Mouse (Mus musculus) hindbrain, embryonic 12.5 days (tissue): ENCODE results near the gene Olfr95. TPM values are rescaled to one million over a fixed set of nuclear protein-coding genes. Genes with fewer than 3 reads are reported as not detected.

Experiments
- ATAC-seq: fragments of 200-750 bp; cut with Nextera tagmentation; 2 replicates; pipeline ENCODE4 v1.8.0; 2017; ENCODE audit warnings: moderate TSS enrichment; ENCODE audit not compliant: low FRiP score
- H3K27ac ChIP-seq: fragments of 300-500 bp; sonication (generic); 2 replicates; pipeline ENCODE4 v1.5.1; 2016; ENCODE audit warnings: mild to moderate bottlenecking
- H3K27me3 ChIP-seq: fragments of 300-500 bp; sonication (generic); 2 replicates; pipeline ENCODE4 v1.6.1; 2016; ENCODE audit warnings: mild to moderate bottlenecking
- H3K36me3 ChIP-seq: fragments of 300-500 bp; sonication (generic); 2 replicates; pipeline ENCODE4 v1.6.1; 2016; ENCODE audit warnings: mild to moderate bottlenecking
- H3K4me1 ChIP-seq: fragments of 300-500 bp; sonication (generic); 2 replicates; pipeline ENCODE4 v1.6.1; 2016
- H3K4me2 ChIP-seq: fragments of 300-500 bp; sonication (generic); replicated peaks from 2 replicates; pipeline ENCODE4 v1.6.1; 2016; ENCODE audit warnings: mild to moderate bottlenecking
- H3K4me3 ChIP-seq: fragments of 300-500 bp; sonication (generic); 2 replicates; pipeline ENCODE4 v1.5.1; 2016; ENCODE audit warnings: mild to moderate bottlenecking
- H3K9ac ChIP-seq: fragments of 300-500 bp; sonication (generic); 2 replicates; pipeline ENCODE4 v1.6.1; 2016; ENCODE audit warnings: mild to moderate bottlenecking, moderate library complexity
- H3K9me3 ChIP-seq: fragments of 300-500 bp; sonication (generic); replicated peaks from 2 replicates; pipeline ENCODE4 v1.6.1; 2016; ENCODE audit warnings: mild to moderate bottlenecking
- WGBS: fragments of 180-500 bp; shearing (Covaris S2); methylation state at CpG from one replicate; pipeline ENCODE4 v1.1.7; 2016; 5-methylcytosine and 5-hydroxymethylcytosine counted together
- polyA plus RNA-seq: library from polyadenylated mRNA; unstranded; fragments of >200 nt; fragmentation: Nextera tagmentation; extraction: Ambion mirVana; gene quantifications from 2 replicates; pipeline ENCODE4 v1.2.1, GENCODE M21; 2016

Gene Olfr95
- polyA plus RNA-seq, 1 experiment from 2014 or later: not detected

- H3K9me3 ChIP-seq: no peaks in the 10 kb centered on the region
- ATAC-seq: no peak
- peaks cover 4% of the 10 kb centered on the region for H3K4me1 ChIP-seq
- H3K4me2 ChIP-seq: no peak within 1 kb of the TSS
- H3K36me3 ChIP-seq: no peaks in the 10 kb centered on the region
- peaks cover 31% of the 10 kb centered on the region for H3K27me3 ChIP-seq
- H3K9ac ChIP-seq: no peak within 1 kb of the TSS
- 84% methylated on average over 2 of the region's 2 CpGs for WGBS
- no peak within 1 kb of the TSS for H3K4me3 ChIP-seq
- H3K27ac ChIP-seq: no peak within 1 kb of the TSS
Observed at GRCm38 (mm10) chr17:37200894-37201293, 12.0 kb downstream of the Olfr95 start, which contains the start of gene Olfr94. Olfr94 (minus strand) TSS chr17:37200994.

GRCm38 (mm10) chr17:37196845-37197724 is 15.8 kb downstream of the Olfr95 start:
- H3K27ac ChIP-seq: no peak overlapping the region
- H3K9me3 ChIP-seq: no peaks in the 10 kb centered on the region
- H3K4me1 ChIP-seq: peaks cover 4% of the 10 kb centered on the region
- H3K27me3 ChIP-seq: peaks cover 34% of the 10 kb centered on the region
- WGBS: under 1% methylated on average over 77 of the region's 77 CpGs
- ATAC-seq: peak; percentile 91
- peak overlapping the region; percentile 66 for H3K4me3 ChIP-seq
- peak overlapping the region; percentile 95 for H3K4me2 ChIP-seq
- H3K36me3 ChIP-seq: no peaks in the 10 kb centered on the region
- peak overlapping the region; percentile 71 for H3K9ac ChIP-seq

- peaks cover 4% of the 10 kb centered on the region for H3K4me1 ChIP-seq
- H3K4me2 ChIP-seq: no peak overlapping the region
- peaks cover 31% of the 10 kb centered on the region for H3K27me3 ChIP-seq
- no peak overlapping the region for H3K4me3 ChIP-seq
- no peak overlapping the region for H3K27ac ChIP-seq
- ATAC-seq: no peak
- no peaks in the 10 kb centered on the region for H3K36me3 ChIP-seq
- no peaks in the 10 kb centered on the region for H3K9me3 ChIP-seq
- 96% methylated on average over 5 of the region's 5 CpGs for WGBS
- H3K9ac ChIP-seq: no peak overlapping the region
Observed at GRCm38 (mm10) chr17:37194782-37195181, 18.1 kb downstream of the Olfr95 start.

- H3K4me3 ChIP-seq: no peak within 1 kb of the TSS
- H3K27ac ChIP-seq: no peak within 1 kb of the TSS
- no peaks in the 10 kb centered on the region for H3K36me3 ChIP-seq
- no peaks in the 10 kb centered on the region for H3K9me3 ChIP-seq
- WGBS: 91% methylated on average over 2 of the region's 2 CpGs
- H3K27me3 ChIP-seq: peaks cover 31% of the 10 kb centered on the region
- H3K4me2 ChIP-seq: no peak within 1 kb of the TSS
- no peak for ATAC-seq
- peaks cover 4% of the 10 kb centered on the region for H3K4me1 ChIP-seq
- H3K9ac ChIP-seq: no peak within 1 kb of the TSS
Observed at GRCm38 (mm10) chr17:37193656-37194055, 19.3 kb downstream of the Olfr95 start, which contains the start of gene Ubd. Ubd (plus strand) TSS chr17:37193892.

GRCm38 (mm10) chr17:37193032-37193431 is 19.9 kb downstream of the Olfr95 start:
- H3K9ac ChIP-seq: no peak overlapping the region
- H3K27me3 ChIP-seq: peaks cover 25% of the 10 kb centered on the region
- H3K27ac ChIP-seq: no peak overlapping the region
- no peak overlapping the region for H3K4me3 ChIP-seq
- H3K4me2 ChIP-seq: no peak overlapping the region
- ATAC-seq: no peak
- H3K4me1 ChIP-seq: peaks cover 4% of the 10 kb centered on the region
- no peaks in the 10 kb centered on the region for H3K9me3 ChIP-seq
- H3K36me3 ChIP-seq: no peaks in the 10 kb centered on the region

- ATAC-seq: no peak
- H3K27me3 ChIP-seq: peaks cover 3% of the 10 kb centered on the region; the same call in 1 of the 2 replicates
- no peaks in the 10 kb centered on the region for H3K9me3 ChIP-seq
- H3K36me3 ChIP-seq: no peaks in the 10 kb centered on the region
- H3K9ac ChIP-seq: no peak overlapping the region
- H3K4me2 ChIP-seq: no peak overlapping the region
- no peaks in the 10 kb centered on the region for H3K4me1 ChIP-seq
- no peak overlapping the region for H3K27ac ChIP-seq
- no peak overlapping the region for H3K4me3 ChIP-seq
- 38% methylated on average over 2 of the region's 2 CpGs for WGBS
Observed at GRCm38 (mm10) chr17:37190711-37191110, 22.2 kb downstream of the Olfr95 start.

- no peak overlapping the region for H3K4me2 ChIP-seq
- H3K27ac ChIP-seq: no peak overlapping the region
- ATAC-seq: no peak
- H3K27me3 ChIP-seq: no peaks in the 10 kb centered on the region
- H3K4me1 ChIP-seq: no peaks in the 10 kb centered on the region
- no peaks in the 10 kb centered on the region for H3K9me3 ChIP-seq
- no peaks in the 10 kb centered on the region for H3K36me3 ChIP-seq
- no peak overlapping the region for H3K9ac ChIP-seq
- WGBS: 58% methylated on average over 6 of the region's 6 CpGs
- no peak overlapping the region for H3K4me3 ChIP-seq
Observed at GRCm38 (mm10) chr17:37185474-37185873, 27.4 kb downstream of the Olfr95 start.

- ATAC-seq: no peak
Observed at GRCm38 (mm10) chr17:37161394-37161793, 51.5 kb downstream of the Olfr95 start, which contains the start of gene Olfr93. Olfr93 (minus strand) TSS chr17:37161494.

More at GRCm38 (mm10) chr17:37161394-37161793, 51.5 kb downstream of the Olfr95 start, which contains the start of gene Olfr93:
- H3K4me1 ChIP-seq: no peaks in the 10 kb centered on the region
- H3K27ac ChIP-seq: no peak within 1 kb of the TSS
- no peak within 1 kb of the TSS for H3K9ac ChIP-seq
- no peaks in the 10 kb centered on the region for H3K9me3 ChIP-seq
- no peak within 1 kb of the TSS for H3K4me2 ChIP-seq
- no peak within 1 kb of the TSS for H3K4me3 ChIP-seq
- H3K27me3 ChIP-seq: no peaks in the 10 kb centered on the region
- H3K36me3 ChIP-seq: no peaks in the 10 kb centered on the region

Other genes with a start within 250 kb of the Olfr95 start
- gene 2410137M14Rik, start 231.9 kb downstream of the Olfr95 start, polyA plus RNA-seq: 0.50 TPM in 1 of 2 replicates, not detected in the other
- gene H2-M5, start 223.6 kb downstream of the Olfr95 start, polyA plus RNA-seq: 1.6 and 2.3 TPM in 2 replicates
- gene Zfp57, start 212.0 kb downstream of the Olfr95 start, polyA plus RNA-seq: 208 and 223 TPM in 2 replicates
- 0.85 and 1.3 TPM in 2 replicates for gene Mog, start 189.7 kb downstream of the Olfr95 start, polyA plus RNA-seq
- gene Gabbr1, start 167.2 kb downstream of the Olfr95 start, polyA plus RNA-seq: 41.8 and 42.1 TPM in 2 replicates
- gene Olfr90, start 124.6 kb downstream of the Olfr95 start, polyA plus RNA-seq: 0.18 TPM in 1 of 2 replicates, not detected in the other
- 0.05 TPM in 1 of 2 replicates, not detected in the other for gene Olfr91, start 114.8 kb downstream of the Olfr95 start, polyA plus RNA-seq
- not detected in 2 replicates for gene Olfr92, start 93.0 kb downstream of the Olfr95 start, polyA plus RNA-seq
- gene Olfr93, start 51.6 kb downstream of the Olfr95 start, polyA plus RNA-seq: not detected in 2 replicates
- not detected in 2 replicates for gene Ubd, start 19.2 kb downstream of the Olfr95 start, polyA plus RNA-seq
- not detected in 2 replicates for gene Olfr94, start 12.1 kb downstream of the Olfr95 start, polyA plus RNA-seq
- gene Olfr96, start 7.0 kb upstream of the Olfr95 start, polyA plus RNA-seq: not detected in 2 replicates
- gene Olfr97, start 24.2 kb upstream of the Olfr95 start, polyA plus RNA-seq: not detected in 2 replicates
- not detected in 2 replicates for gene Olfr98, start 50.6 kb upstream of the Olfr95 start, polyA plus RNA-seq
- 0.92 and 0.95 TPM in 2 replicates for gene H2-M3, start 57.1 kb upstream of the Olfr95 start, polyA plus RNA-seq
- not detected in 2 replicates for gene Olfr99, start 70.3 kb upstream of the Olfr95 start, polyA plus RNA-seq
- gene Olfr101, start 91.2 kb upstream of the Olfr95 start, polyA plus RNA-seq: not detected in 2 replicates
- gene Olfr102, start 103.9 kb upstream of the Olfr95 start, polyA plus RNA-seq: not detected in 2 replicates
- gene Olfr103, start 126.6 kb upstream of the Olfr95 start, polyA plus RNA-seq: not detected in 2 replicates
- not detected in 2 replicates for gene Olfr104-ps, start 146.5 kb upstream of the Olfr95 start, polyA plus RNA-seq
- gene Olfr105-ps, start 165.9 kb upstream of the Olfr95 start, polyA plus RNA-seq: not detected in 2 replicates
- gene Olfr106-ps, start 177.3 kb upstream of the Olfr95 start, polyA plus RNA-seq: not detected in 2 replicates
- gene Olfr107, start 186.1 kb upstream of the Olfr95 start, polyA plus RNA-seq: not detected in 2 replicates
- not detected in 2 replicates for gene Olfr108, start 232.4 kb upstream of the Olfr95 start, polyA plus RNA-seq
- gene Olfr109, start 245.8 kb upstream of the Olfr95 start, polyA plus RNA-seq: not detected in 2 replicates